Mouse (Mus musculus) heart, adult 9 months (tissue): ENCODE data around the gene Dmkn.
"Not testable (repeated sequence)": the region's sequence is repeated elsewhere in the genome, so short reads cannot be mapped to it uniquely, and the experiment has no call there.

Experiments
- DNase-seq, 2 experiments: peaks; one replicate each; pipeline ENCODE4 v3.0.0; 2022; ENCODE audit warnings: low spot score in 2 of 2

Gene Dmkn

GRCm38 (mm10) chr7:30763456-30763855 lies at the start of gene Dmkn:
Gene Dmkn, plus strand, starts transcription at chr7:30763756.
- no peak for DNase-seq

GRCm38 (mm10) chr7:30717006-30717715 lies 46.4 kb upstream of the Dmkn start:
- peak; percentile 29 to 40 for DNase-seq

- no peak for DNase-seq
Measured at GRCm38 (mm10) chr7:30717716-30718046, 45.9 kb upstream of the Dmkn start.

- DNase-seq: no peak
Measured at GRCm38 (mm10) chr7:30719669-30720068, 43.9 kb upstream of the Dmkn start.

- DNase-seq: no peak
Measured at GRCm38 (mm10) chr7:30721286-30721685, 42.3 kb upstream of the Dmkn start.

GRCm38 (mm10) chr7:30723274-30723953 lies 40.1 kb upstream of the Dmkn start:
- DNase-seq: no peak

GRCm38 (mm10) chr7:30728214-30728613 lies 35.3 kb upstream of the Dmkn start:
- no peak for DNase-seq

- DNase-seq: no peak
Measured at GRCm38 (mm10) chr7:30728739-30729395, 34.7 kb upstream of the Dmkn start.

GRCm38 (mm10) chr7:30729396-30730063 lies 34.0 kb upstream of the Dmkn start, which contains the start of gene Tmem147:
Gene Tmem147, minus strand, starts transcription at chr7:30729540.
- peak; percentile 93 to 96 for DNase-seq

- not testable (repeated sequence) for DNase-seq
Measured at GRCm38 (mm10) chr7:30730064-30730722, 33.4 kb upstream of the Dmkn start.

GRCm38 (mm10) chr7:30736211-30736610 lies 27.3 kb upstream of the Dmkn start:
- DNase-seq: no peak

- DNase-seq: not testable (repeated sequence)
Measured at GRCm38 (mm10) chr7:30742570-30742969, 21.0 kb upstream of the Dmkn start.

GRCm38 (mm10) chr7:30743617-30744016 lies 19.9 kb upstream of the Dmkn start, which contains the start of gene Gapdhs:
Gene Gapdhs, minus strand, starts transcription at chr7:30743681.
- not testable (repeated sequence) for DNase-seq

GRCm38 (mm10) chr7:30744022-30744598 lies 19.4 kb upstream of the Dmkn start:
- DNase-seq: no peak

- DNase-seq: no peak
Measured at GRCm38 (mm10) chr7:30747525-30748204, 15.9 kb upstream of the Dmkn start.

GRCm38 (mm10) chr7:30749824-30750606 lies 13.5 kb upstream of the Dmkn start:
- no peak for DNase-seq

GRCm38 (mm10) chr7:30751086-30751669 lies 12.4 kb upstream of the Dmkn start, which contains the start of gene Sbsn:
Gene Sbsn, plus strand, starts transcription at chr7:30751471.
- no peak for DNase-seq

- no peak for DNase-seq
Measured at GRCm38 (mm10) chr7:30757001-30757400, 6.6 kb upstream of the Dmkn start.

GRCm38 (mm10) chr7:30758853-30759252 lies 4.7 kb upstream of the Dmkn start:
- DNase-seq: no peak
